Mouse (Mus musculus): ENCODE results near the gene B3gnt3. TPM values are rescaled to one million over a fixed set of nuclear protein-coding genes. Genes with fewer than 3 reads are reported as not detected.

The B3gnt3 gene
- polyA plus RNA-seq, 1 experiment: 0.44 TPM

DNA sequence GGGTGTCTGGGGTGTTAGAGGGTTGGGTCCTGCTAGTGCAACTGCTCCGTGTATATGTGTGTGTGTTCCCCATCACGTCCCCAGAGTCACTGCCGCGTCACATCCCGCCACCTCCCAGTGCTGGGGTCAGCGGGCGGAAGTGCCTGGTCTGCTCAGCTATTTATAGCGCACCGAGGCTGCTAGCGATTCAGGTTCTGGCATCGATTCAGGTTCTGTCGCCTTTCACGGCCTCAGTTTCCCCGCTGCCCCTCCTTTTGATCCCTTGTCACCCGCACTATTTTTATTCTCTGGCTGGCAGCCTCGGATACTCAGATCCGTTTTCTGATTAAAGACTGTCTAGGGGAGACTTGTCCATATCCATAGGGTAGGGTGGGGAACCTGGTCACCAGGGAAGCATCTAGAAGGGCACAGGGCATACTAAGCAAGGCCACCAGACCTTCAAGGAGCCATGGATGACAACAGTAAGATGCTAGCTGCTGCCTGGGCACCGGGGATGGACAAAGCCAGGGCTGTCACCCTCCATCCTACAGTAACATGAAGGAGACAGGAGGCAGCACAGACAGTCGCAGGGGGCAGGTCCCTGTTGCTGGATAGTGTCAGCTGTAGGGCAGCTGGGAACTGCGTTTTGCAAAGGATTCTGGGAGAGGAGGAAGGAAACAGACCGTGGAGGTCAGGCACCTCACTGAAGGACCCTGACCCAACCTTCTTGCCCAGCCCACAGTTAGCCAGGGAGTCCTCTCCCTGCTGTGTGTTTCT is 33.2 kb downstream of the B3gnt3 start:
- Histone ChIP-seq H3K27me3 (ENCODE audit: control insufficient read depth, insufficient read depth, low read length) (no peaks in the 10 kb centered on the region), H3K4me1 (ENCODE audit: control insufficient read depth, insufficient read depth, low read length) (peaks cover 39% of the 10 kb centered on the region), H3K4me3 (replicated peaks; ENCODE audit: insufficient read depth, low read depth, low read length) (peak overlapping the region; percentile 41), H3K27ac (ENCODE audit: insufficient read depth, low read length) (peak overlapping the region; percentile 60)
- DNase-seq: peak; percentile 59 to 64
- 4% methylated on average over 21 of the region's 21 CpGs for WGBS
- TF ChIP-seq POLR2A (IDR thresholded peaks at IDR 0.05; ENCODE audit: borderline replicate concordance, insufficient read depth, low read length): no peak
- TF ChIP-seq CTCF (IDR thresholded peaks at IDR 0.05; ENCODE audit: borderline replicate concordance, insufficient read depth, low read depth, low read length): no peak

DNA sequence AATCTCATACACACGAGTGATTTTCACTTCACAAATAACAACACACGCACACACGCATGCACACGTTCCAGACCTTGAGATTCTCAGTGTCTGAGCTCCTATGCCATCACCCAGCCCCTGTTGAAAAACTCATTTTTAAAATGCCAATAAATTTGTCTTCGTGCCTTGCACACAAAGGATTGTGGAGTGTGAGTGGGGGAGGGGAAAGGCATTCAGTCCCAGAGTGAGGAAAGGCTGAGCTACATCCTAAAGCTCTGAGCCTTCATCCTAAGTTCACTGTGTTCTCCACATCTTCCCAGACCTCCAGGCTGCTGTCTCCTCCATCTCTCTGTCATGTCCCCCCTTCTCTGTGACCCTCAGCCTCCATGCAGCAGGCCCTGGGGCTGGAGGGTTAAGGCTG is 34.3 kb downstream of the B3gnt3 start:
- no peak for DNase-seq
- H3K4me1 ChIP-seq (ENCODE audit: control insufficient read depth, insufficient read depth, low read length): peaks cover 37% of the 10 kb centered on the region
- TF ChIP-seq POLR2A (IDR thresholded peaks at IDR 0.05; ENCODE audit: borderline replicate concordance, insufficient read depth, low read length): no peak
- TF ChIP-seq CTCF (IDR thresholded peaks at IDR 0.05; ENCODE audit: borderline replicate concordance, insufficient read depth, low read depth, low read length): no peak
- peak overlapping the region; percentile 5 for H3K4me3 ChIP-seq (replicated peaks; ENCODE audit: insufficient read depth, low read depth, low read length)
- 30% methylated on average over 5 of the region's 5 CpGs for whole genome bisulfite sequencing
- no peaks in the 10 kb centered on the region for H3K27me3 ChIP-seq (ENCODE audit: control insufficient read depth, insufficient read depth, low read length)
- peak overlapping the region; percentile 43; the same call in 1 of the 2 replicates for H3K27ac ChIP-seq (ENCODE audit: insufficient read depth, low read length)

DNA sequence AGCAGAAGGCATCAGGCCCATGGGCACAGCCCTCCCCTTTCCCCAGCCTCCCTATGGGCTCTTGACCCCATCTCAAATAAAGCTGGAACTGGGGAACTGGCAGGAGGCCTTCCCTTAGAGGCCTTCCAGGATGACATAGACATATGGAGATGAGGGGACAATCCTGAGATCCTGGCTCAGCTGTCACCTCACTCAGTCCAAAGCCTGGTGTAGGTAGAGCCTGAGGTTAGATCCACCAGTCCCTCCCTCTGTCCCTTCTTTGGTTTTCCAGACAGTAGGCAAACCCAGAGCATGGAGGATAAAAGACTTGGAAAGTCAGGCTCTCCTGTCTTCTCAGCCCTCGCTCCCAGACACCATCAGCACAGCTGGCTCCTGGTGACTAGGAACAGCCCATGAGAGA is 34.7 kb downstream of the B3gnt3 start:
- 17% methylated on average over 1 of the region's 1 CpGs for WGBS
- TF ChIP-seq CTCF (IDR thresholded peaks at IDR 0.05; ENCODE audit: borderline replicate concordance, insufficient read depth, low read depth, low read length): no peak
- no peak for TF ChIP-seq POLR2A (IDR thresholded peaks at IDR 0.05; ENCODE audit: borderline replicate concordance, insufficient read depth, low read length)
- H3K27ac ChIP-seq (ENCODE audit: insufficient read depth, low read length): peak overlapping the region; percentile 43
- H3K4me1 ChIP-seq (ENCODE audit: control insufficient read depth, insufficient read depth, low read length): peaks cover 37% of the 10 kb centered on the region
- DNase-seq: peak; percentile 38 to 59
- H3K4me3 ChIP-seq (replicated peaks; ENCODE audit: insufficient read depth, low read depth, low read length): no peak overlapping the region
- H3K27me3 ChIP-seq (ENCODE audit: control insufficient read depth, insufficient read depth, low read length): no peaks in the 10 kb centered on the region

DNA sequence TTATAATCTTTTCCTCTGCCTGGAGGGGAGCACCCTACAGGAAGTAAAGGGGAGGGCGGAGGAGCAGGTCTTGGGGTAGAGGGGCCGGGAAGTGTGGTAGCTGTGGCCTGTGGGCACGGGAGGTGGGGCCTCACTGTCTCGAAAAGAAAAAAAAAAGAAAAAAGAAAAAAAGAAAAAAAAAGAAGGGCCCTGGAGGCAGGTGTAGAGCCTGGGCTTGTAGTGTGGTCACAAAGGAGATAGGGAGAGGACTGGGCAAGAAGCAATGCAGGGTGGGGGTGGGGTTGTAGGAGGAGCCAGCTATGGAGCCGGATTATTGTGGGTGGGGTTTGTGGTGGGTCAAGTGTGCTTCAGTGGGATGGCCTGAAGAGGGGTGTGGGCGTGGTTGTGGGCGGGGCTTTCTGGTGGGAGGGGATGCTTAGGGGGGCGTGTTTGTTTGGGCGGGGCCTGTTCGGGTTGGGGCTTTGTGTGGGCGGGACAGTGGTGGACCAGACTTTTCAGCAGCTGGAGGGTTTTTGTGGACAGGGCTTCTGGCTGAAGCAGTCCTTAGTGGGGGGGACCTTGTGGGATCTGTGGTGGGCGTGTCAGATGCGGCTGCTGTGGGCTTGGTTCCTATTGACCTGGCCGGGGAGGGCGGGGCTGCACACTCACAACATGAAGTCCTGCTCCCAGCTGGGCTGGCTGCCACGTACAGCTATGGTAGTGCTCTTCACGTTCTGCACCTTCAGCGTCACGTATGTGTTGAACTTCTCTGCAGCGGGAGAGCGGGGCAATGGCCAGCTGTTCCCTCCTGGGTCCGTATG is 36.1 kb downstream of the B3gnt3 start:
- Histone ChIP-seq H3K4me1 (ENCODE audit: control insufficient read depth, insufficient read depth, low read length) (peaks cover 38% of the 10 kb centered on the region), H3K4me3 (replicated peaks; ENCODE audit: insufficient read depth, low read depth, low read length) (no peak overlapping the region), H3K27me3 (ENCODE audit: control insufficient read depth, insufficient read depth, low read length) (no peaks in the 10 kb centered on the region), H3K27ac (ENCODE audit: insufficient read depth, low read length) (no peak overlapping the region)
- WGBS: 25% methylated on average over 22 of the region's 22 CpGs
- TF ChIP-seq CTCF (IDR thresholded peaks at IDR 0.05; ENCODE audit: borderline replicate concordance, insufficient read depth, low read depth, low read length) (no peak), POLR2A (IDR thresholded peaks at IDR 0.05; ENCODE audit: borderline replicate concordance, insufficient read depth, low read length) (no peak)
- peak in 1 of 2 experiments; percentile 34 for DNase-seq

DNA sequence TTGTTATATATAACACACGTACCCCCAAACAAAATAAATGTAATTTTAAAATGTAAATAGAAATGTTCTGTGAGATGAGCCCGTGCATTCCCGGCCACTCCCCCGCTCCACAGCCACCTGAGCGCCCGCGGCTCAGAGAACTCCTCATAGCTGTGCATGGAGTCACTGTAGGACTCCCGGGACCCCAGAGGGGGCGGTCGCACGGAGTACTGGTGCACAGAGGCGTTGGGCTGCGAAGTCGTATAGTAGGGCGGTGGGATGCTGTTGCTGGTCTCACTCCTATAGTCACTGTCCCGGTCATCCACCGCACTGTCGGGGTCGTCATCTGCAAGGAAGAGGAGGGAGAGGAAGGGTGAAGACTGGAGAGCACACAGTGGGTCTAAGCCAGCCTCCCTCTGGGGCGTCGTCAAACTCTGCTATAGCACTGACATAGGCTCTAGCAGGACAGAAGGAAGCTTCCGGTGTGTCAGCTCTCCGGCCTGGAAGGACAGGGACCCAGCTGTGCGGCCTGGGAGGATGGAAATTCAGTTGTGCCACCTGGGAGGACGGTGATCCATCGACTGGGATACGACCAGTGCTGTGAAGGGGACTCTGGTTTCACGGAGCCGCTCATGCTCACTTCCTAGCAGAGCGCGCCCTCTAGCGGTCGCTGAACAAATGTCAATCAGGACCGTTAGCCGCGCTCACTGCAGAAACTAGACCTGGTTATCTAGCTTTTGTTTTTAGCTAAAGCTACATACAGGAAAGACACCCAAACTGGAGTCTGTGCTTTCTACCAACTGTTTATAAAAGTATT is 41.1 kb downstream of the B3gnt3 start:
- DNase-seq: peak; percentile 83 to 90
- Histone ChIP-seq H3K27ac (ENCODE audit: insufficient read depth, low read length) (no peak overlapping the region), H3K27me3 (ENCODE audit: control insufficient read depth, insufficient read depth, low read length) (no peaks in the 10 kb centered on the region), H3K4me1 (ENCODE audit: control insufficient read depth, insufficient read depth, low read length) (peaks cover 25% of the 10 kb centered on the region), H3K4me3 (replicated peaks; ENCODE audit: insufficient read depth, low read depth, low read length) (no peak overlapping the region)
- WGBS: 13% methylated on average over 36 of the region's 36 CpGs
- no peak for TF ChIP-seq POLR2A (IDR thresholded peaks at IDR 0.05; ENCODE audit: borderline replicate concordance, insufficient read depth, low read length)
- TF ChIP-seq CTCF (IDR thresholded peaks at IDR 0.05; ENCODE audit: borderline replicate concordance, insufficient read depth, low read depth, low read length): peak; percentile 92

DNA sequence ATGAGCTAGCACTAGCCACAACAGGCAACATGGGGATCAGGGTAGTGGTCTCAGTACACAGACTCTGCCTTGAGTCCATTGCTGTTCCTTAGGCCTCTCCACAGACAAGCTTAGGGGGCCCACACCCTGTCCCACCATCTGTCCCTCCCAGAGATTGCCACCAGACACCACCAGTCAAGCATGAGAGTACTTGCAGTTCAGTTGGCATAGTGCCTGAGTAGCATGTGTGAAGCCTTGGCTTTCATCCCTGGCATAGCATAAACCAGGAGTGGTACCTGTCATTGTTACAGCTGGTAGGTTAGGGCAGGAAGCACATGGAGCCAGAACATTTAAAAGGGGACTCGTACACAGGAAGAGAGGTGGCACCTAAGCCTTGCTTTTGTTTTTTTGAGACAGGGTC is 41.8 kb downstream of the B3gnt3 start:
- DNase-seq: peak; percentile 70 to 85
- Histone ChIP-seq H3K4me3 (replicated peaks; ENCODE audit: insufficient read depth, low read depth, low read length) (no peak overlapping the region), H3K4me1 (ENCODE audit: control insufficient read depth, insufficient read depth, low read length) (peaks cover 25% of the 10 kb centered on the region), H3K27me3 (ENCODE audit: control insufficient read depth, insufficient read depth, low read length) (no peaks in the 10 kb centered on the region), H3K27ac (ENCODE audit: insufficient read depth, low read length) (peak overlapping the region; percentile 17; the same call in 1 of the 2 replicates)
- 11% methylated on average over 1 of the region's 1 CpGs for WGBS
- TF ChIP-seq POLR2A (IDR thresholded peaks at IDR 0.05; ENCODE audit: borderline replicate concordance, insufficient read depth, low read length): no peak
- no peak for TF ChIP-seq CTCF (IDR thresholded peaks at IDR 0.05; ENCODE audit: borderline replicate concordance, insufficient read depth, low read depth, low read length)

DNA sequence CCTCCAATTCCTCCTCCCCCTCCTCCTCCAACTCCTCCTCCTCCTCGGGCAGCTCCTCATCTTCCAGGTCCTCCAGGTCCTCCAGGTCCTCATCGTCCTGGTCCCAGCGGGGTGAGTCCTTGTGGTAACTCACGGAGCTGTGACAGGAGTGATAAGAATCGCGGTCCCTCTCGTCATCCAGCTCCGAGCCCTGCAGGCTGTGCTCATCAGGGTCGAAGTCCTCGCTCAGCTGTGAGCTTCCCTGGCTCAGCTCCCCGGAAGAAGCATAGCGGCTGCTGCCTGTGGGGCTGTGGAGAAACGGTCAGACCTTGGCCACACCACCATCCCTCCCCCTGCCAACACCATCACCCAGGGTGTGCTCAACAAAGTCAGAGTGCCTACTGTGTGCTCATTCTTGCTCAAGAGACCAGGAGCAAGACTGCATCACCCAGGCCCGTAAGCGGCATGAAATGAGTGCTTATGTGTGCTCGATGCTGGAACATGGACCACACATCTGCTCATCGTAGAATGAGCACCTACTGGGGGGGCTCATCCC is 43.0 kb downstream of the B3gnt3 start:
- Histone ChIP-seq H3K4me1 (ENCODE audit: control insufficient read depth, insufficient read depth, low read length) (peaks cover 25% of the 10 kb centered on the region), H3K27ac (ENCODE audit: insufficient read depth, low read length) (no peak overlapping the region), H3K4me3 (replicated peaks; ENCODE audit: insufficient read depth, low read depth, low read length) (no peak overlapping the region), H3K27me3 (ENCODE audit: control insufficient read depth, insufficient read depth, low read length) (no peaks in the 10 kb centered on the region)
- no peak for DNase-seq
- WGBS: 32% methylated on average over 17 of the region's 17 CpGs
- TF ChIP-seq POLR2A (IDR thresholded peaks at IDR 0.05; ENCODE audit: borderline replicate concordance, insufficient read depth, low read length) (no peak), CTCF (IDR thresholded peaks at IDR 0.05; ENCODE audit: borderline replicate concordance, insufficient read depth, low read depth, low read length) (no peak)

All from cerebellum, adult 2 months (tissue).